Mouse (Mus musculus) neural tube, embryonic 10.5 days (tissue): ENCODE results near the gene Gch1.
A peak's percentile ranks its signal among the peaks of the same experiment; 100 is the strongest.

Source experiments
- DNase-seq: peaks from one replicate; pipeline ENCODE4 v3.0.0-alpha.2; 2017; ENCODE audit warnings: low spot score; ENCODE audit errors: extremely low spot score

Gene Gch1

GRCm38 (mm10) chr14:47208564-47209493 is 19.6 kb upstream of the Gch1 start:
- DNase-seq: no peak

GRCm38 (mm10) chr14:47206601-47207000 is 17.4 kb upstream of the Gch1 start:
- DNase-seq: no peak

- DNase-seq: no peak
These were observed 16.2 kb upstream of the Gch1 start for GRCm38 (mm10) chr14:47205270-47205972.

GRCm38 (mm10) chr14:47197340-47197739 is 8.1 kb upstream of the Gch1 start:
- DNase-seq: no peak

- DNase-seq: no peak
These were observed 7.5 kb upstream of the Gch1 start for GRCm38 (mm10) chr14:47196711-47197110.

GRCm38 (mm10) chr14:47194096-47194495 is 4.9 kb upstream of the Gch1 start:
- DNase-seq: no peak

- no peak for DNase-seq
These were observed 4.3 kb upstream of the Gch1 start for GRCm38 (mm10) chr14:47193506-47193905.

GRCm38 (mm10) chr14:47191861-47192260 is 2.6 kb upstream of the Gch1 start:
- no peak for DNase-seq

GRCm38 (mm10) chr14:47190626-47191025 is 1.4 kb upstream of the Gch1 start:
- DNase-seq: no peak

- no peak for DNase-seq
These were observed 382 bp upstream of the Gch1 start for GRCm38 (mm10) chr14:47189635-47189955.

- no peak for DNase-seq
These were observed 752 bp downstream of the Gch1 start for GRCm38 (mm10) chr14:47188475-47188847.

- no peak for DNase-seq
These were observed 1.4 kb downstream of the Gch1 start for GRCm38 (mm10) chr14:47187666-47188360.

- DNase-seq: no peak
These were observed 2.0 kb downstream of the Gch1 start for GRCm38 (mm10) chr14:47187261-47187660.

GRCm38 (mm10) chr14:47186561-47186960 is 2.7 kb downstream of the Gch1 start:
- DNase-seq: no peak

GRCm38 (mm10) chr14:47181497-47182290 is 7.5 kb downstream of the Gch1 start:
- DNase-seq: peak; percentile 21

- no peak for DNase-seq
These were observed 10.4 kb downstream of the Gch1 start for GRCm38 (mm10) chr14:47178851-47179250.

GRCm38 (mm10) chr14:47177846-47178414 is 11.3 kb downstream of the Gch1 start:
- DNase-seq: no peak

GRCm38 (mm10) chr14:47176226-47176625 is 13.0 kb downstream of the Gch1 start:
- DNase-seq: no peak

- no peak for DNase-seq
These were observed 14.1 kb downstream of the Gch1 start for GRCm38 (mm10) chr14:47175136-47175535.

- no peak for DNase-seq
These were observed 17.1 kb downstream of the Gch1 start for GRCm38 (mm10) chr14:47172073-47172472.
